Mouse (Mus musculus) kidney, embryonic 14.5 days (tissue): ENCODE measurements around the gene Gm42742. TPM values are rescaled to one million over a fixed set of nuclear protein-coding genes. Genes with fewer than 3 reads are reported as not detected.
A peak's percentile ranks its signal among the peaks of the same experiment; 100 is the strongest.

Source experiments
- ATAC-seq: fragments of 200-750 bp; cut with Nextera tagmentation; 2 replicates; pipeline ENCODE4 v1.8.0; 2017; ENCODE audit warnings: moderate number of reproducible peaks, mild to moderate bottlenecking, moderate TSS enrichment, moderate library complexity; ENCODE audit not compliant: low FRiP score, low TSS enrichment
- H3K27ac ChIP-seq: fragments of 300-500 bp; sonication (generic); 2 replicates; pipeline ENCODE4 v1.5.1; 2014; ENCODE audit warnings: low read depth, mild to moderate bottlenecking, low read length, moderate library complexity, mixed read lengths
- H3K27me3 ChIP-seq: fragments of 300-500 bp; sonication (generic); 2 replicates; pipeline ENCODE4 v1.6.1; 2014; ENCODE audit warnings: mild to moderate bottlenecking, low read length; ENCODE audit not compliant: control insufficient read depth, insufficient read depth
- H3K36me3 ChIP-seq: fragments of 300-500 bp; sonication (generic); 2 replicates; pipeline ENCODE4 v1.6.1; 2014; ENCODE audit warnings: low read length, mixed read lengths; ENCODE audit not compliant: control insufficient read depth, insufficient read depth
- H3K4me1 ChIP-seq: fragments of 300-500 bp; sonication (generic); 2 replicates; pipeline ENCODE4 v1.6.1; 2014; ENCODE audit warnings: low read length, mixed read lengths; ENCODE audit not compliant: control insufficient read depth, insufficient read depth
- H3K4me2 ChIP-seq: fragments of 300-500 bp; sonication (generic); replicated peaks from 2 replicates; pipeline ENCODE4 v1.6.1; 2014; ENCODE audit warnings: low read depth, mild to moderate bottlenecking, low read length
- H3K4me3 ChIP-seq: fragments of 300-500 bp; sonication (generic); 2 replicates; pipeline ENCODE4 v1.5.1; 2014; ENCODE audit warnings: mild to moderate bottlenecking, low read length
- H3K9ac ChIP-seq: fragments of 300-500 bp; sonication (generic); 2 replicates; pipeline ENCODE4 v1.6.1; 2014; ENCODE audit warnings: low read depth, mild to moderate bottlenecking, low read length, moderate library complexity
- H3K9me3 ChIP-seq: fragments of 300-500 bp; sonication (generic); 2 replicates; pipeline ENCODE4 v1.6.1; 2016; ENCODE audit warnings: low read length; ENCODE audit not compliant: control insufficient read depth
- WGBS: fragments of 180-500 bp; shearing (Covaris S2); extraction: QIAGEN DNeasy Blood & Tissue Kit; methylation state at CpG from one replicate; pipeline ENCODE4 v1.1.7; 2014; 5-methylcytosine and 5-hydroxymethylcytosine counted together
- polyA plus RNA-seq: library from polyadenylated mRNA; unstranded; fragments of >200 nt; fragmentation: Nextera tagmentation; extraction: Ambion mirVana; gene quantifications from 2 replicates; pipeline ENCODE4 v1.2.1, GENCODE M21; 2014

Gm42742 gene
- polyA plus RNA-seq, 1 experiment from 2014 or later: 65.4 TPM

DNA sequence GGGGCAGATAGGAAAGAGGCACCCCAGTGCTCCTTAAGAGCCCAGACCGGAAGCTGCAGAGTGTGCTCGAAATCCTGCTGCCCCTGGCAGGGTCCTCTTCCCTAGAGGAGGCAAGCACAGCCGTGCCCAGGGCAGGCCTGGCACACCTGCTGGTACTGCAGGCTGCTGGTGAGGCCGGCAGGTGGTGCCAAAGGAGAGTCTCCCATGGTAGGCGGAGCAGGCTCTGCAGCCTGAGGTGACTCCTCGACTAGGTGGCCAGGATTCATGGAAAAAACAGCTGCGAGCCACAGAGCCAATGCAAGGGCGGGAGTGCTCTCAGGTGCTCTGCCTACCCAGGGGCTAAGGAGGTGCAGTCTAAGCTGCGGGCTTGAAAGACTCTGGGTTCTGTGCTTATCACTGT lies 34.6 kb downstream of the Gm42742 start:
- no peaks in the 10 kb centered on the region for H3K9me3 ChIP-seq
- 45% methylated on average over 9 of the region's 9 CpGs for WGBS
- H3K27ac ChIP-seq: no peak overlapping the region
- H3K4me2 ChIP-seq: no peak overlapping the region
- H3K9ac ChIP-seq: no peak overlapping the region
- no peak overlapping the region for H3K4me3 ChIP-seq
- H3K4me1 ChIP-seq: no peaks in the 10 kb centered on the region
- no peaks in the 10 kb centered on the region; the same call in 1 of the 2 replicates for H3K36me3 ChIP-seq
- peak; percentile 59; the same call in 1 of the 2 replicates for ATAC-seq
- no peaks in the 10 kb centered on the region for H3K27me3 ChIP-seq

GRCm38 (mm10) chr7:126984667-126985444 lies 36.0 kb downstream of the Gm42742 start:
- Histone ChIP-seq H3K27ac (no peak overlapping the region), H3K4me1 (no peaks in the 10 kb centered on the region), H3K4me3 (no peak overlapping the region), H3K36me3 (peaks cover 10% of the 10 kb centered on the region), H3K9ac (no peak overlapping the region), H3K9me3 (no peaks in the 10 kb centered on the region), H3K4me2 (no peak overlapping the region), H3K27me3 (no peaks in the 10 kb centered on the region)
- 20% methylated on average over 10 of the region's 10 CpGs for WGBS
- no peak for ATAC-seq

- Histone ChIP-seq H3K9ac (no peak overlapping the region), H3K4me1 (no peaks in the 10 kb centered on the region), H3K4me2 (no peak overlapping the region), H3K27ac (no peak overlapping the region), H3K36me3 (peaks cover 27% of the 10 kb centered on the region), H3K27me3 (no peaks in the 10 kb centered on the region), H3K9me3 (no peaks in the 10 kb centered on the region), H3K4me3 (no peak overlapping the region)
- ATAC-seq: no peak
- 67% methylated on average over 7 of the region's 7 CpGs for WGBS
Measured at GRCm38 (mm10) chr7:126983113-126983512, 37.8 kb downstream of the Gm42742 start.

DNA sequence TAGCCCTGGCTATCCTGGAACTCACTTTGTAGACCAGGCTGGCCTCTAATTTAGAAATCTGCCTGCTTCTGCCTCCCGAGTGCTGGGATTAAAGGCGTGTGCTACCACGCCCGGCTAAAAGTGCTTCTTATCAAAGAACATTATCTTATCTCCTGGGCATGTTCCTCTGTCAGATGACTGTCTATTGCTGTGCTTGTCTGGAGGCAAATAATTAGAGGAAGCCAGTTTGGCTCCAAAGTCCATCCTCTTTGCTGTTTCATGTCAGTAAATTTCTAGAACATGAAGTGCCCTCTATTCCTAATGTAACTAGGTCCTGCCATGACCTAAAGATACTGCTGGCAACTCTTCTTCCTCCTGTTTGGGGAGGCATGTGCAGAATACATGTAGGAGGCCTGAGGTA lies 38.8 kb downstream of the Gm42742 start:
- Histone ChIP-seq H3K27ac (no peak overlapping the region), H3K9me3 (no peaks in the 10 kb centered on the region), H3K4me3 (no peak overlapping the region), H3K4me2 (no peak overlapping the region), H3K4me1 (peaks cover 3% of the 10 kb centered on the region; the same call in 1 of the 2 replicates), H3K36me3 (peaks cover 30% of the 10 kb centered on the region), H3K27me3 (no peaks in the 10 kb centered on the region), H3K9ac (no peak overlapping the region)
- ATAC-seq: no peak
- WGBS: 81% methylated on average over 4 of the region's 4 CpGs

DNA sequence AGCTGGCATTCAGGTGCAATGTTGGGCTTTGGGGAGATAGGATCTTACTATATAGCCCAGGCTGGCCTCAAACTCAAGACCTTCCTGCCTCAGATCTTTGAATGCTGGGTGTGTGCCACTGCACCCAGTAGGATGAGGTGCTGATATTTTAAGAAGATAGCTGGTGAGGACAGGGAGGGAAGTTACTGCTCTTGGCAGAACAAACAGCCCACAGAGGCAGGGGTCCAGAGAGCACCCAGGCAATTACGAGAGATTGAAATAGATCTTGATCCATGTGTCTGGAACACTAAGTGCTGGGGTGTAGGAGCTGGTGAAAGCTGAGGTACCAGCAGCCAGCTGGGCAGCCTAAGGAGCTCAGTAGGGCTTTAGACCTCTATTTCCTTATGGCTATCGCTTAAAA lies 39.3 kb downstream of the Gm42742 start:
- Histone ChIP-seq H3K4me3 (no peak overlapping the region), H3K27me3 (no peaks in the 10 kb centered on the region), H3K4me2 (no peak overlapping the region), H3K27ac (no peak overlapping the region), H3K9me3 (no peaks in the 10 kb centered on the region), H3K4me1 (peaks cover 4% of the 10 kb centered on the region; the same call in 1 of the 2 replicates), H3K36me3 (peaks cover 30% of the 10 kb centered on the region), H3K9ac (no peak overlapping the region)
- WGBS: 87% methylated on average over 2 of the region's 2 CpGs
- ATAC-seq: no peak

GRCm38 (mm10) chr7:126978841-126979240 lies 42.1 kb downstream of the Gm42742 start:
- H3K4me1 ChIP-seq: peaks cover 4% of the 10 kb centered on the region; the same call in 1 of the 2 replicates
- no peak for ATAC-seq
- no peak overlapping the region for H3K27ac ChIP-seq
- H3K9me3 ChIP-seq: no peaks in the 10 kb centered on the region
- H3K4me3 ChIP-seq: no peak overlapping the region
- no peak overlapping the region for H3K9ac ChIP-seq
- peaks cover 30% of the 10 kb centered on the region for H3K36me3 ChIP-seq
- no peaks in the 10 kb centered on the region for H3K27me3 ChIP-seq
- no peak overlapping the region for H3K4me2 ChIP-seq
- 87% methylated on average over 6 of the region's 6 CpGs for WGBS

DNA sequence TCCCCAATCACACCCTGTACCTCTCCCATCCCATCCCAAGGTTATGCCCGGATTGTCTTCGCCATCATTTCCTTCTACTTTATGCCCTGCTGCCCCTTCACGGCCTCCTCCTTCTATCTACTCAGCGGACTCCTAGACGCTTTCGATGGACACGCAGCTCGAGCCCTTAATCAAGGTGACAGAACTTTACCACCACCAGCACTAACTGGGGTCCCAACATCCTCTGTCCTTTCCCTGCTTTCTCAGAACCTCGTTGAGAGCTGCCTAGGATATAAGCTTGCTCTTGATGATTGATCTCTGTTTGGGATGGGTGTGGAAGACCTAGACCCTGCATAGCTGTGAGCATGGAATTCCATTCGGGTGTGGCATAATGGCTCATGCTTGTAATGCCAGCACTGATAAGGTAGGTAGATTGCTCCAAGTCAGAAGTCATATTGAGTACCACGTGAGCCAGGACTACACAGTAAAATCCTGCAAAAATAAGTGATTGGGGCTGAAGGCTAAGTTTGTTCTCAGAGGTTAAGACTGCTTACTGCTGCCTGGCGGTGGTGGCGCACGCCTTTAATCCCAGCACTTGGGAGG lies 43.9 kb downstream of the Gm42742 start:
- H3K27me3 ChIP-seq: no peaks in the 10 kb centered on the region
- H3K4me1 ChIP-seq: peaks cover 4% of the 10 kb centered on the region; the same call in 1 of the 2 replicates
- H3K36me3 ChIP-seq: peaks cover 30% of the 10 kb centered on the region
- H3K4me2 ChIP-seq: peak overlapping the region; percentile 58
- H3K4me3 ChIP-seq: peak overlapping the region; percentile 100
- H3K9ac ChIP-seq: peak overlapping the region; percentile 99
- ATAC-seq: no peak
- H3K27ac ChIP-seq: peak overlapping the region; percentile 97; the same call in 1 of the 2 replicates
- H3K9me3 ChIP-seq: no peaks in the 10 kb centered on the region
- WGBS: 26% methylated on average over 14 of the region's 14 CpGs

- peak within 1 kb of the TSS; percentile 99 for H3K9ac ChIP-seq
- H3K36me3 ChIP-seq: peaks cover 30% of the 10 kb centered on the region
- under 1% methylated on average over 55 of the region's 55 CpGs for WGBS
- peak within 1 kb of the TSS; percentile 58 for H3K4me2 ChIP-seq
- H3K27me3 ChIP-seq: no peaks in the 10 kb centered on the region
- H3K4me1 ChIP-seq: peaks cover 4% of the 10 kb centered on the region; the same call in 1 of the 2 replicates
- H3K4me3 ChIP-seq: peak within 1 kb of the TSS; percentile 100
- H3K27ac ChIP-seq: peak within 1 kb of the TSS; percentile 97
- ATAC-seq: peak; percentile 96
- H3K9me3 ChIP-seq: no peaks in the 10 kb centered on the region
Measured at GRCm38 (mm10) chr7:126975950-126976866, 44.7 kb downstream of the Gm42742 start, which contains the start of gene Cdiptos. Cdiptos (minus strand) TSS chr7:126976098.

GRCm38 (mm10) chr7:126975893-126975949 lies 45.2 kb downstream of the Gm42742 start, which contains the start of gene Cdipt:
Cdipt (plus strand) TSS chr7:126975914.
- Histone ChIP-seq H3K4me2 (peak within 1 kb of the TSS; percentile 58), H3K9me3 (no peaks in the 10 kb centered on the region), H3K36me3 (peaks cover 28% of the 10 kb centered on the region), H3K4me3 (peak within 1 kb of the TSS; percentile 100), H3K27me3 (no peaks in the 10 kb centered on the region), H3K4me1 (peaks cover 4% of the 10 kb centered on the region; the same call in 1 of the 2 replicates), H3K9ac (peak within 1 kb of the TSS; percentile 99), H3K27ac (peak within 1 kb of the TSS; percentile 97)
- no peak for ATAC-seq
- WGBS: 0% methylated on average over 1 of the region's 1 CpGs
